Comparison of ENCODE assay signal across 9 mouse cellular contexts in genomic region chr2:135439034-135439433, GRCm38 (mm10).
A peak's percentile ranks its signal among the peaks of the same experiment; 100 is the strongest.
DNase-seq lines count a peak whose midpoint lies in the region; ATAC-seq and TF ChIP-seq lines count a peak whose summit lies in the region.
"Had no signal": no experiment of that assay in that cellular context is flagged by ENCODE, and none has a peak within 500 bp of the region (broad histone marks: within the 10 kb centered on the region; RNA-seq: fewer than 3 reads in every experiment).

No protein-coding gene starts in this region.

- peak overlapping the region; percentile 88 for H3K27ac ChIP-seq in intestine, embryonic 14.5 days (ENCODE audit: low read depth)
- H3K27ac ChIP-seq in intestine, postnatal 0 days (ENCODE audit: low read depth, low read length) = no peak overlapping the region
- H3K27ac ChIP-seq in neural tube, embryonic 11.5 days (ENCODE audit: low read depth, low read length) = no peak overlapping the region
- no peak overlapping the region for H3K27ac ChIP-seq in hindbrain, embryonic 16.5 days (ENCODE audit: low read depth, low read length)
- peak overlapping the region; percentile 66 for H3K27ac ChIP-seq in stomach, embryonic 16.5 days (ENCODE audit: low read length)

- 76% methylated on average over 3 of the region's 3 CpGs for WGBS in intestine, embryonic 14.5 days
- 80% methylated on average over 3 of the region's 3 CpGs for WGBS in intestine, postnatal 0 days
- WGBS in neural tube, embryonic 11.5 days = 81% methylated on average over 3 of the region's 3 CpGs
- 93% methylated on average over 3 of the region's 3 CpGs for WGBS in hindbrain, embryonic 16.5 days
- 77% methylated on average over 3 of the region's 3 CpGs for WGBS in stomach, embryonic 16.5 days

- peaks cover 7% of the 10 kb centered on the region; the same call in 1 of the 2 replicates for H3K4me1 ChIP-seq in intestine, embryonic 14.5 days (replicated peaks; ENCODE audit: control insufficient read depth, insufficient read depth, low read length)
- no peaks in the 10 kb centered on the region for H3K4me1 ChIP-seq in intestine, postnatal 0 days (replicated peaks; ENCODE audit: control insufficient read depth, insufficient read depth, low read length)
- 0 out of 2 replicates have a peak, but pooled peaks cover 2% of the 10 kb centered on the region for H3K4me1 ChIP-seq in neural tube, embryonic 11.5 days (ENCODE audit: control insufficient read depth, insufficient read depth, low read length)
- peaks cover 5% of the 10 kb centered on the region for H3K4me1 ChIP-seq in hindbrain, embryonic 16.5 days (ENCODE audit: control insufficient read depth, insufficient read depth, low read depth, low read length)
- H3K4me1 ChIP-seq in stomach, embryonic 16.5 days (ENCODE audit: control insufficient read depth, insufficient read depth, low read length) = 0 out of 2 replicates have a peak, but pooled peaks cover 9% of the 10 kb centered on the region

- no peaks in the 10 kb centered on the region for H3K36me3 ChIP-seq in intestine, embryonic 14.5 days (ENCODE audit: control insufficient read depth, insufficient read depth, low read length)
- no peaks in the 10 kb centered on the region for H3K36me3 ChIP-seq in intestine, postnatal 0 days (ENCODE audit: control insufficient read depth, insufficient read depth)
- no peaks in the 10 kb centered on the region for H3K36me3 ChIP-seq in neural tube, embryonic 11.5 days (ENCODE audit: control insufficient read depth, insufficient read depth, low read length)
- H3K36me3 ChIP-seq in hindbrain, embryonic 16.5 days (ENCODE audit: control insufficient read depth, insufficient read depth, low read length) = no peaks in the 10 kb centered on the region
- H3K36me3 ChIP-seq in stomach, embryonic 16.5 days (ENCODE audit: control insufficient read depth, insufficient read depth, low read length) = no peaks in the 10 kb centered on the region

- no peaks in the 10 kb centered on the region for H3K27me3 ChIP-seq in intestine, embryonic 14.5 days (replicated peaks; ENCODE audit: control insufficient read depth, insufficient read depth, low read length)
- no peaks in the 10 kb centered on the region for H3K27me3 ChIP-seq in intestine, postnatal 0 days (replicated peaks; ENCODE audit: control insufficient read depth, insufficient read depth, low read length)
- no peaks in the 10 kb centered on the region for H3K27me3 ChIP-seq in neural tube, embryonic 11.5 days (ENCODE audit: control insufficient read depth, insufficient read depth, low read length)
- no peaks in the 10 kb centered on the region for H3K27me3 ChIP-seq in hindbrain, embryonic 16.5 days (replicated peaks; ENCODE audit: control insufficient read depth, insufficient read depth, low read length)
- H3K27me3 ChIP-seq in stomach, embryonic 16.5 days (ENCODE audit: control insufficient read depth, insufficient read depth, low read length) = no peaks in the 10 kb centered on the region

- no peak overlapping the region for H3K4me2 ChIP-seq in intestine, embryonic 14.5 days (ENCODE audit: low read length)
- no peak overlapping the region for H3K4me2 ChIP-seq in intestine, postnatal 0 days (replicated peaks; ENCODE audit: low read depth)
- no peak overlapping the region for H3K4me2 ChIP-seq in neural tube, embryonic 11.5 days (ENCODE audit: low read depth)
- H3K4me2 ChIP-seq in hindbrain, embryonic 16.5 days (ENCODE audit: low read length) = no peak overlapping the region
- no peak overlapping the region for H3K4me2 ChIP-seq in stomach, embryonic 16.5 days (ENCODE audit: low read depth, low read length)

- H3K9ac ChIP-seq in intestine, embryonic 14.5 days (ENCODE audit: low read length) = no peak overlapping the region
- no peak overlapping the region for H3K9ac ChIP-seq in intestine, postnatal 0 days (ENCODE audit: low read depth, low read length)
- no peak overlapping the region for H3K9ac ChIP-seq in neural tube, embryonic 11.5 days (ENCODE audit: low read length)
- H3K9ac ChIP-seq in hindbrain, embryonic 16.5 days (ENCODE audit: low read depth, low read length) = no peak overlapping the region
- H3K9ac ChIP-seq in stomach, embryonic 16.5 days (ENCODE audit: low read length) = no peak overlapping the region

- no peaks in the 10 kb centered on the region for H3K9me3 ChIP-seq in intestine, embryonic 14.5 days (ENCODE audit: control insufficient read depth, low read length)
- H3K9me3 ChIP-seq in intestine, postnatal 0 days (ENCODE audit: control insufficient read depth) = no peaks in the 10 kb centered on the region
- no peaks in the 10 kb centered on the region for H3K9me3 ChIP-seq in neural tube, embryonic 11.5 days (ENCODE audit: control insufficient read depth, low read length)
- H3K9me3 ChIP-seq in hindbrain, embryonic 16.5 days (ENCODE audit: control insufficient read depth, low read length) = no peaks in the 10 kb centered on the region
- H3K9me3 ChIP-seq in stomach, embryonic 16.5 days (replicated peaks; ENCODE audit: control insufficient read depth, low read length) = no peaks in the 10 kb centered on the region

- TF ChIP-seq CTCF in intestine, postnatal 0 days (IDR thresholded peaks at IDR 0.05; ENCODE audit: low read depth) = no peak

- no peak overlapping the region for H3K4me3 ChIP-seq in intestine, embryonic 14.5 days (ENCODE audit: low read depth, low read length)
- H3K4me3 ChIP-seq in intestine, postnatal 0 days (ENCODE audit: low read depth, low read length) = no peak overlapping the region
- H3K4me3 ChIP-seq in neural tube, embryonic 11.5 days (ENCODE audit: low read depth, low read length) = no peak overlapping the region
- H3K4me3 ChIP-seq in hindbrain, embryonic 16.5 days (ENCODE audit: low read length) = no peak overlapping the region
- H3K4me3 ChIP-seq in stomach, embryonic 16.5 days (replicated peaks; ENCODE audit: low read length) = no peak overlapping the region

- intact Hi-C loops in left cerebral cortex, postnatal 25 days (cut with DNase I) = loop anchor here (2.0 to 5.0 kb wide), 2 partner anchors 488 to 518 kb away; no protein-coding TSS in a partner anchor

- 0 out of 2 replicates have a peak, but pooled peaks have one; percentile 36 for ATAC-seq in intestine, embryonic 14.5 days (replicated peaks; ENCODE audit: low FRiP score, low TSS enrichment, low read depth)
- ATAC-seq in intestine, postnatal 0 days = no peak; the same call in 1 of the 2 replicates
- peak; percentile 48; the same call in 1 of the 2 replicates for ATAC-seq in neural tube, embryonic 11.5 days (ENCODE audit: insufficient read depth, low FRiP score, low TSS enrichment)
- ATAC-seq in hindbrain, embryonic 16.5 days = peak; percentile 40; the same call in 1 of the 2 replicates
- ATAC-seq in stomach, embryonic 16.5 days (ENCODE audit: insufficient read depth, low FRiP score) = no peak

- no peak for DNase-seq in intestine, embryonic 14.5 days (ENCODE audit: low spot score)
- DNase-seq in neural tube, embryonic 11.5 days (ENCODE audit: low spot score) = no peak
- no peak for DNase-seq in neural tube, embryonic 10.5 days (ENCODE audit: extremely low spot score, low spot score)
- DNase-seq in left cerebral cortex, postnatal 25 days (ENCODE audit: low spot score in 2 of 2) = no peak
- DNase-seq: gastrocnemius, postnatal 25 days; right cerebral cortex, postnatal 4 days had no signal

Comparison
In these comparisons a context has a peak if more than half of its experiments do, and no peak if none do; other contexts are left out.
1. ATAC-seq: peak in intestine, embryonic 14.5 days (single experiment), neural tube, embryonic 11.5 days (single experiment) and hindbrain, embryonic 16.5 days (single experiment); none in intestine, postnatal 0 days (single experiment) and stomach, embryonic 16.5 days (single experiment).
2. H3K27ac ChIP-seq: peak in intestine, embryonic 14.5 days (single experiment) and stomach, embryonic 16.5 days (single experiment); none in intestine, postnatal 0 days (single experiment), neural tube, embryonic 11.5 days (single experiment) and hindbrain, embryonic 16.5 days (single experiment).